Mouse (Mus musculus) neutrophil, adult 83 days (primary cell): ENCODE measurements around the gene Arl3. TPM values are rescaled to one million over a fixed set of nuclear protein-coding genes. Genes with fewer than 3 reads are reported as not detected.

Experiments used
- total RNA-seq, 2 experiments: library from RNA; stranded (reverse); gene quantifications; one replicate each; pipeline ENCODE4 v1.2.4; 2023

Arl3 gene
- total RNA-seq = 10 to 100 TPM in 1 of 2 experiments, 1 to 10 TPM in 1; 9.2 to 12.5 TPM

DNA sequence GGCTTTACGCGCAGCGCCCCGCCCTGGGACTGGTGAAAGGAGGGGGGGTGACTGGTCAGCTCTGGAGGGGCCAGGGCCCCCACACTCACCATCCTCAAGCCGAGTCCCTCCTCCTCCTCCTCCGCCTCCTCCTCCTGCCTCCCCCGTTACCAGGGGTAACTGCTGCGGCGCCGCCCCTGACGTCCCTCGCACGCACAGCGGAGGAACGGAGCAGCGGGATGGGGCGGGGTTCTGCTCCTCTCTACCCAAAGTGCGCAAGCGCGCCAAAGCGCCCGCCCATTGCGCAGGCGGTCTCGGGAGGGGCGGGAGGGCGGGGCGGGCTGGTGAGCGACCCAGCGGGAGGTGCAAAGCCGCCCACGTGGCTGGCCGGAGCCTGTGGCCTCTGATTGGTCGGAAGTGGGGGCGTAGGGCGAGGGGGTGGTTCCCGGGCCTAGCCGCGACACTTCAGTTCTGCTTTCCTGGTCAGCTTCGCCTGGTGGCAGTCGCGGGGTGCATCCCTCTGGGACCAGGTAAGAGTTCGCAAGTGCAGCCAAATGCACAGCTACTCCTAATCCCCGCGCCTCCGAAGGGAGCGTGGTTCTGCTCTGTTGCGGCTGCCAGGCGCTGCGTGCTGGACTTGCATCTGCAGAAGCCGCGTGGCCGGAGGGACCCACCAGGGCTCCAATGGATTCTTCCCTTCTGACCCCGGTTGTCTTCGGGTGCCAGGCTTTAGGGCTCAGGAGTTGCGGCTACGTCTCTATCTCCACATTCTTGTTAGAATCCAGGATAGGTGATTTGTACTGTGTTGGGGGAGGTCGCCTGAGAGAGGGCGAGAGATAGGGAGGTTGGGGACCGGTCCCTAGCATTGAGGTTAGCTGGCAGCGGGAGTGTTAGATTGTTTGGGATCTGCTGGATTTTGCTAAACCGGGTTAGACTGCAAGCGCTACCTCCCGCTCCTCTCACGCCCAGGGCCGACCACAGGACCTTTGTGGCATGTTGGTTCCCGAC lies at the start of gene Arl3, which contains the start of gene Sfxn2:
Gene Arl3 (minus strand): TSS at position 248 of the 987 bp plus-strand sequence.
Gene Sfxn2 (plus strand): TSS at position 415 of the 987 bp plus-strand sequence.

DNA sequence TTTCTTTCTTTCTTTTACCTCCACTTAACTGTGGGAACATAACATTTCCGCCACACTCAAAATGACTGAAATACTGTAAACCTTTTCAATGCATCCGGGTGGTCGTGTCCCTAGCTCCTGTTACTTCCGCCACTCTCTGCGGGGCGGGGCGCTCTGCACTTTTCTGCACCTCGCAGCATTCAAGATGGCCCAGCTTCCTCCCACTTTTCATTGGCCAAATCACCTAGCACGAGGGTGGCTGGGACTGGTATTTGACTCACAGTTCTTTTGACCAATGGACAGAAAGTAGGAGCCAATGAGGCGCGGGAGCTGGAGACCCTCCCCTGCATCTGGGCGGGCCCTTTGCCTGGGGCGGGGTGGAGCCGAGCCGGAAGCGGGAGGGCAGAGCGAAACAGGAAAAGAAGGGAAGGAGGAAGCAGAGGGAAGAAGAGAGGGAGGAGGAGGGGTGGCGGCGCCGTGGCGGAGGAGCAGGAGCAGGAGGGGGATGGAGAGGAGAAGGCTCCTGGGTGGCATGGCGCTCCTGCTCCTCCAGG lies 25.8 kb upstream of the Arl3 start, which contains the start of gene Wbp1l:
Gene Wbp1l (plus strand): TSS at position 365 of the 533 bp plus-strand sequence.

DNA sequence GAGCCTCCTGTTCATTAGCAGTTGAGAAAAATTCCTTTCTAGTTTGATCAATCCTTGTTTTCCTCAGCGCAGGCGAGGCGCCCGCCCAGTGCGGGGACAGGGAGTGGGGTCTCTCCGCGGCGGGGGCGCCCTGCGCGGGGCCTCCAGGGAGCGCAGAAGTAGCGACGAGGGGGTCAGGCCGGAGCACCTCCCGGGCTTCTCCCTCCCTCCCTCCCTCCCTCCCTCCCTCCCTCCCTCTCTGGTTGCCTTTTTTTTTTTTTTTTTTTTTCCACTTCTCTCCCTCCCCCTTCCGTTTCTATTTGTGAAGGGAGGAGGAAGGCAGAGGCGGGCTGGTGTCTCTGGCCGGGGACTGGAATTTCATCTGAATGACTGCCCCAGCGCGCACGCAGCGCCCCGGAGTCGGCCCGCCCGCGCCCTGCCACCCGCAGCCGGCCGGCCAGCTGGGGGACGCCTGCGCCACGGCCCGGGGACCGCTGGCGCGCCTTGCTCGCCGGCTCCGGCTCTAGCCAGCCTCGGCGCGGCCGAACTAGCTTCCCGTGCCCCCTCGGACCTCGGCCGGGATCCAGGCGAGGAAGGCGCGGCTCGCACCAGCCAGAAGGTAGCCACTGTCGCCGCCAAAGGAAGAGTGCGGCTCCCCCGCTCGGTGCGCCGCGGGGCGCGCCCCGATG lies 71.5 kb downstream of the Arl3 start, which contains the start of gene Trim8:
Gene Trim8 (plus strand): TSS at position 302 of the 668 bp plus-strand sequence.

Other genes starting within 250 kb of the Arl3 start
- under 1 TPM in 1 of 2 experiments, not detected in 1; 0.53 TPM for gene Psd, start 246.0 kb downstream of the Arl3 start, total RNA-seq
- gene Fbxl15, start 245.0 kb downstream of the Arl3 start, total RNA-seq = 1 to 10 TPM; 3.0 TPM
- 100 to 1,000 TPM in 1 of 2 experiments, 10 to 100 TPM in 1; 92.6 to 101 TPM for gene Cuedc2, start 234.5 kb downstream of the Arl3 start, total RNA-seq
- 10 to 100 TPM; 29.0 to 32.7 TPM for gene Mfsd13a, start 232.1 kb downstream of the Arl3 start, total RNA-seq
- not detected for gene 2310034G01Rik, start 222.9 kb downstream of the Arl3 start, total RNA-seq
- 10 to 100 TPM; 83.9 to 91.4 TPM for gene Actr1a, start 177.4 kb downstream of the Arl3 start, total RNA-seq
- 10 to 100 TPM in 1 of 2 experiments, 1 to 10 TPM in 1; 9.0 to 11.5 TPM for gene Sufu, start 176.3 kb downstream of the Arl3 start, total RNA-seq
- 10 to 100 TPM; 40.9 to 47.7 TPM for gene Trim8, start 71.5 kb downstream of the Arl3 start, total RNA-seq
- gene Sfxn2, start 167 bp upstream of the Arl3 start, total RNA-seq = 10 to 100 TPM in 1 of 2 experiments, 1 to 10 TPM in 1; 8.3 to 12.6 TPM
- 10 to 100 TPM; 57.5 to 76.1 TPM for gene Wbp1l, start 25.9 kb upstream of the Arl3 start, total RNA-seq
- gene Cyp17a1, start 100.0 kb upstream of the Arl3 start, total RNA-seq = not detected
- gene Borcs7, start 116.7 kb upstream of the Arl3 start, total RNA-seq = 1 to 10 TPM; 4.4 to 4.9 TPM
- 10 to 100 TPM; 16.2 to 19.7 TPM for gene As3mt, start 134.3 kb upstream of the Arl3 start, total RNA-seq
- 1 to 10 TPM; 6.4 to 6.8 TPM for gene Cnnm2, start 188.4 kb upstream of the Arl3 start, total RNA-seq